Mouse (Mus musculus) heart, embryonic 16.5 days (tissue): ENCODE results near the gene Ripor3. TPM values are rescaled to one million over a fixed set of nuclear protein-coding genes. Genes with fewer than 3 reads are reported as not detected.

Source experiments
- ATAC-seq: fragments of 200-750 bp; cut with Nextera tagmentation; replicated peaks from 2 replicates; pipeline ENCODE4 v1.8.0; 2017; ENCODE audit warnings: moderate number of reproducible peaks; ENCODE audit not compliant: insufficient read depth, low FRiP score; ENCODE audit errors: extremely low read depth
- H3K27ac ChIP-seq: fragments of 300-500 bp; sonication (generic); 2 replicates; pipeline ENCODE4 v1.5.1; 2014; ENCODE audit warnings: mild to moderate bottlenecking, low read length, control low read depth, moderate library complexity
- H3K27me3 ChIP-seq: fragments of 300-500 bp; sonication (generic); 2 replicates; pipeline ENCODE4 v1.6.1; 2014; ENCODE audit warnings: low read length, mixed read lengths; ENCODE audit not compliant: control insufficient read depth, insufficient read depth
- H3K36me3 ChIP-seq: fragments of 300-500 bp; sonication (generic); 2 replicates; pipeline ENCODE4 v1.6.1; 2014; ENCODE audit not compliant: control insufficient read depth, insufficient read depth
- H3K4me1 ChIP-seq: fragments of 300-500 bp; sonication (generic); 2 replicates; pipeline ENCODE4 v1.6.1; 2014; ENCODE audit warnings: low read length, mixed read lengths; ENCODE audit not compliant: control insufficient read depth, insufficient read depth
- H3K4me2 ChIP-seq: fragments of 300-500 bp; sonication (generic); 2 replicates; pipeline ENCODE4 v1.6.1; 2014; ENCODE audit warnings: low read depth, mild to moderate bottlenecking, control low read depth, low read length
- H3K4me3 ChIP-seq: fragments of 300-500 bp; sonication (generic); 2 replicates; pipeline ENCODE4 v1.5.1; 2014; ENCODE audit warnings: mild to moderate bottlenecking, control low read depth, low read length
- H3K9ac ChIP-seq: fragments of 300-500 bp; sonication (generic); 2 replicates; pipeline ENCODE4 v1.6.1; 2014; ENCODE audit warnings: low read length, control low read depth
- H3K9me3 ChIP-seq: fragments of 300-500 bp; sonication (generic); replicated peaks from 2 replicates; pipeline ENCODE4 v1.6.1; 2016; ENCODE audit warnings: low read length; ENCODE audit not compliant: control insufficient read depth
- WGBS: fragments of 180-500 bp; shearing (Covaris S2); extraction: QIAGEN DNeasy Blood & Tissue Kit; methylation state at CpG from one replicate; pipeline ENCODE4 v1.1.7; 2014; 5-methylcytosine and 5-hydroxymethylcytosine counted together
- polyA plus RNA-seq: library from polyadenylated mRNA; unstranded; fragments of >200 nt; fragmentation: Nextera tagmentation; extraction: Ambion mirVana; gene quantifications from 2 replicates; pipeline ENCODE4 v1.2.1, GENCODE M21; 2015

Gene Ripor3
- polyA plus RNA-seq, 1 experiment from 2014 or later = 0.84 TPM

GRCm38 (mm10) chr2:168052156-168052555, 41.7 kb upstream of the Ripor3 start:
- Histone ChIP-seq H3K36me3 (no peaks in the 10 kb centered on the region), H3K4me1 (peaks cover 20% of the 10 kb centered on the region), H3K27me3 (peaks cover 10% of the 10 kb centered on the region), H3K4me2 (no peak overlapping the region), H3K4me3 (no peak overlapping the region), H3K9ac (no peak overlapping the region), H3K9me3 (no peaks in the 10 kb centered on the region), H3K27ac (no peak overlapping the region)
- WGBS = 88% methylated on average over 1 of the region's 1 CpGs
- no peak for ATAC-seq

- peak; percentile 65 for ATAC-seq
- Histone ChIP-seq H3K4me2 (peak overlapping the region; percentile 85), H3K27me3 (peaks cover 10% of the 10 kb centered on the region), H3K4me1 (peaks cover 15% of the 10 kb centered on the region), H3K9ac (peak overlapping the region; percentile 74), H3K36me3 (no peaks in the 10 kb centered on the region), H3K4me3 (peak overlapping the region; percentile 56), H3K27ac (no peak overlapping the region), H3K9me3 (no peaks in the 10 kb centered on the region)
- 1% methylated on average over 56 of the region's 56 CpGs for WGBS
These were observed 39.9 kb upstream of the Ripor3 start for GRCm38 (mm10) chr2:168050000-168050942.

- peaks cover 15% of the 10 kb centered on the region for H3K4me1 ChIP-seq
- no peak overlapping the region for H3K27ac ChIP-seq
- no peaks in the 10 kb centered on the region for H3K36me3 ChIP-seq
- 15% methylated on average over 16 of the region's 16 CpGs for WGBS
- peak overlapping the region; percentile 85 for H3K4me2 ChIP-seq
- ATAC-seq = no peak
- H3K27me3 ChIP-seq = peaks cover 10% of the 10 kb centered on the region
- H3K9ac ChIP-seq = peak overlapping the region; percentile 9; the same call in 1 of the 2 replicates
- H3K4me3 ChIP-seq = peak overlapping the region; percentile 56
- H3K9me3 ChIP-seq = no peaks in the 10 kb centered on the region
These were observed 38.7 kb upstream of the Ripor3 start for GRCm38 (mm10) chr2:168049002-168049635.

GRCm38 (mm10) chr2:168046467-168046866, 36.0 kb upstream of the Ripor3 start:
- Histone ChIP-seq H3K4me2 (no peak overlapping the region), H3K9me3 (no peaks in the 10 kb centered on the region), H3K4me1 (peaks cover 15% of the 10 kb centered on the region), H3K27me3 (peaks cover 9% of the 10 kb centered on the region), H3K4me3 (no peak overlapping the region), H3K9ac (no peak overlapping the region), H3K27ac (no peak overlapping the region), H3K36me3 (no peaks in the 10 kb centered on the region)
- ATAC-seq = no peak
- 73% methylated on average over 4 of the region's 4 CpGs for WGBS

DNA sequence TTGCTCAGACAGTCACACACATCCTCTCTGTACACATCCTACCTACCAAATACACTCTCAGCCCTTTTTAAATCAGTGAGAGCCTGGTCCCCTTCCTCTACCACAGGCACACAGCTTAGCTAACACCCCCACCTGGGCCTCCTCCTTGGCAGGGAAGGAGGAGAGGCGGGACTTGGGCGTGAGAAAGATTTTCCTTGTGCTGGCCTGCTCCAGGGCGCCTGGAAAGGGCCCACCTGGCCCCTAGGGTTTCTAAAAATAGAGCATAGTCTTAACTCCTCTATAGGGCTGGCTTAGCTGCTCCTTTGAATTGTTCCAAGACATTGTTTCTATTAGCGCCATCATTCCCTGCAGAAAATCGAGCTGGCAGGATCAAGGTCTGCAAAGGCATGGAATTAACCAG, 35.4 kb upstream of the Ripor3 start:
- Histone ChIP-seq H3K4me1 (peaks cover 15% of the 10 kb centered on the region), H3K27ac (peak overlapping the region; percentile 29), H3K27me3 (peaks cover 2% of the 10 kb centered on the region), H3K36me3 (no peaks in the 10 kb centered on the region), H3K4me2 (no peak overlapping the region), H3K9me3 (no peaks in the 10 kb centered on the region), H3K9ac (no peak overlapping the region), H3K4me3 (no peak overlapping the region)
- ATAC-seq = 0 out of 2 replicates have a peak, but pooled peaks have one; percentile 11
- WGBS = 18% methylated on average over 5 of the region's 5 CpGs

GRCm38 (mm10) chr2:168045357-168045756, 34.9 kb upstream of the Ripor3 start:
- no peak for ATAC-seq
- Histone ChIP-seq H3K4me1 (peaks cover 15% of the 10 kb centered on the region), H3K4me3 (no peak overlapping the region), H3K36me3 (no peaks in the 10 kb centered on the region), H3K9ac (no peak overlapping the region), H3K27ac (peak overlapping the region; percentile 29; the same call in 1 of the 2 replicates), H3K27me3 (peaks cover 2% of the 10 kb centered on the region; the same call in 1 of the 2 replicates), H3K4me2 (no peak overlapping the region), H3K9me3 (no peaks in the 10 kb centered on the region)
- 67% methylated on average over 13 of the region's 13 CpGs for WGBS

GRCm38 (mm10) chr2:168044681-168045287, 34.4 kb upstream of the Ripor3 start:
- Histone ChIP-seq H3K27me3 (peaks cover 2% of the 10 kb centered on the region; the same call in 1 of the 2 replicates), H3K4me1 (peaks cover 12% of the 10 kb centered on the region), H3K4me3 (no peak overlapping the region), H3K36me3 (no peaks in the 10 kb centered on the region), H3K4me2 (no peak overlapping the region), H3K27ac (no peak overlapping the region), H3K9me3 (no peaks in the 10 kb centered on the region), H3K9ac (no peak overlapping the region)
- no peak for ATAC-seq
- 80% methylated on average over 10 of the region's 10 CpGs for WGBS

DNA sequence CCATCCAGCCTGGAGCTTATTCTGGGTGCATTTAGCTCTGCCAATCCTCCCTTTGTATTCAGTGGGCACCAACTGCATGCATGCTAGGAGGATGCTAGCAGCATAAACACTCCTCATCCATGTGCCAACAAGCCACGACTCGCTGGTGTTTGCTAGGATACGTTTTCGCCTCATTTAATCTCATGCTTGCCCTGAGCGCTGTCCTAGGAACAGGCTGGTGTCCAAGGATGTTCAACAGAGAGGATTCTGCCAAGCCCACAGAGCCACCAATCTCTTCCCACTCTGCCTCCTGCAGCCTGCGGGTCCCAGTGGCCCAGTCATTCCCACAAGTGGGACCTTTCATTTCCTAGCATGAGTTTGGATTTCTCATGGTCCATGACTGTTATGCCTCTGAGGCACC, 31.6 kb upstream of the Ripor3 start:
- no peaks in the 10 kb centered on the region for H3K36me3 ChIP-seq
- ATAC-seq = no peak
- H3K27ac ChIP-seq = no peak overlapping the region
- no peak overlapping the region for H3K4me2 ChIP-seq
- no peaks in the 10 kb centered on the region for H3K27me3 ChIP-seq
- H3K4me1 ChIP-seq = peaks cover 8% of the 10 kb centered on the region
- no peaks in the 10 kb centered on the region for H3K9me3 ChIP-seq
- H3K4me3 ChIP-seq = no peak overlapping the region
- H3K9ac ChIP-seq = no peak overlapping the region
- 83% methylated on average over 6 of the region's 6 CpGs for WGBS
